Comparison of ENCODE assay signal across 10 mouse cellular contexts in genomic region chrX:38593180-38593889, GRCm38 (mm10). TPM values are rescaled to one million over a fixed set of nuclear protein-coding genes. Genes with fewer than 3 reads are reported as not detected.
DNase-seq lines count a peak whose midpoint lies in the region; ATAC-seq lines count a peak whose summit lies in the region.
"Had no signal": no experiment of that assay in that cellular context is flagged by ENCODE, and none has a peak within 500 bp of the region (broad histone marks: within the 10 kb centered on the region; RNA-seq: fewer than 3 reads in every experiment).

No protein-coding gene starts in this region.

- H3K9me3 ChIP-seq in kidney, embryonic 14.5 days (ENCODE audit: control insufficient read depth, low read length), result no peaks in the 10 kb centered on the region

- no peaks in the 10 kb centered on the region for H3K27me3 ChIP-seq in kidney, embryonic 14.5 days (ENCODE audit: control insufficient read depth, insufficient read depth, low read length)

- no peak overlapping the region for H3K9ac ChIP-seq in kidney, embryonic 14.5 days (ENCODE audit: low read depth, low read length)

- 51% methylated on average over 5 of the region's 5 CpGs for WGBS in kidney, embryonic 14.5 days

- no peak overlapping the region for H3K4me3 ChIP-seq in kidney, embryonic 14.5 days (ENCODE audit: low read length)

- no peaks in the 10 kb centered on the region for H3K4me1 ChIP-seq in kidney, embryonic 14.5 days (ENCODE audit: control insufficient read depth, insufficient read depth, low read length)

- no peak overlapping the region for H3K4me2 ChIP-seq in kidney, embryonic 14.5 days (replicated peaks; ENCODE audit: low read depth, low read length)

- peak; percentile 6 for DNase-seq in adrenal gland, postnatal 10 days
- no peak for DNase-seq in adrenal gland, postnatal 36 days
- DNase-seq in kidney, postnatal 10 days, result peak; percentile 40
- DNase-seq in urinary bladder, postnatal 14 days (ENCODE audit: low spot score), result peak; percentile 2
- no peak for DNase-seq in urinary bladder, adult 2 months (ENCODE audit: low spot score)
- DNase-seq in mesoderm, embryonic 11.5 days (ENCODE audit: low read depth, low spot score), result peak; percentile 21
- no peak for DNase-seq in spleen, adult 12 weeks (ENCODE audit: low spot score)
- DNase-seq: cerebellum, postnatal 36 days; thymus, adult 18-20 months had no signal

- no peak overlapping the region for H3K27ac ChIP-seq in kidney, embryonic 14.5 days (ENCODE audit: low read depth, low read length)

- no peak for ATAC-seq in kidney, embryonic 14.5 days (ENCODE audit: low FRiP score, low TSS enrichment)

- no peaks in the 10 kb centered on the region for H3K36me3 ChIP-seq in kidney, embryonic 14.5 days (ENCODE audit: control insufficient read depth, insufficient read depth, low read length)

RNA-seq across cellular contexts. Expression of gene Mcts1, which starts 7.0 kb away (rescaled TPM):
- total RNA-seq in adrenal gland, postnatal 10 days (2021), result 10 to 100 TPM; 87.5 to 93.6 TPM
- 10 to 100 TPM; 68.7 to 68.9 TPM for total RNA-seq in adrenal gland, postnatal 36 days (2021)
- polyA plus RNA-seq in kidney, embryonic 14.5 days (2014; fragmentation: Nextera tagmentation; extraction: Ambion mirVana), result 81.7 and 103 TPM in 2 replicates
- 73.7 and 89.4 TPM in 2 replicates for polyA plus RNA-seq in urinary bladder, adult 2 months (2012; rRNA removed)

RNA-seq across cellular contexts. Expression of gene Cul4b, which starts 17.3 kb away (rescaled TPM):
- total RNA-seq in adrenal gland, postnatal 10 days (2021), result 10 to 100 TPM; 34.4 to 36.7 TPM
- 10 to 100 TPM; 37.3 to 45.4 TPM for total RNA-seq in adrenal gland, postnatal 36 days (2021)
- 29.9 and 47.2 TPM in 2 replicates for polyA plus RNA-seq in kidney, embryonic 14.5 days (2014; fragmentation: Nextera tagmentation; extraction: Ambion mirVana)
- 12.4 and 14.6 TPM in 2 replicates for polyA plus RNA-seq in urinary bladder, adult 2 months (2012; rRNA removed)

RNA-seq across cellular contexts. Expression of gene C1galt1c1, which starts 41.6 kb away (rescaled TPM):
- 10 to 100 TPM; 15.8 to 16.2 TPM for total RNA-seq in adrenal gland, postnatal 10 days (2021)
- total RNA-seq in adrenal gland, postnatal 36 days (2021), result 10 to 100 TPM; 27.8 to 28.3 TPM
- polyA plus RNA-seq in kidney, embryonic 14.5 days (2014; fragmentation: Nextera tagmentation; extraction: Ambion mirVana), result 29.0 and 38.4 TPM in 2 replicates
- polyA plus RNA-seq in urinary bladder, adult 2 months (2012; rRNA removed), result 33.1 and 41.3 TPM in 2 replicates

Comparison
In these comparisons a context has a peak if more than half of its experiments do, and no peak if none do; other contexts are left out.
1. DNase-seq: peak in adrenal gland, postnatal 10 days (single experiment), kidney, postnatal 10 days (single experiment), urinary bladder, postnatal 14 days (single experiment) and mesoderm, embryonic 11.5 days (single experiment); none in adrenal gland, postnatal 36 days (0 of 2), urinary bladder, adult 2 months (single experiment) and spleen, adult 12 weeks (single experiment).